Mouse (Mus musculus): ENCODE results near the gene Tmem63c.

Tmem63c gene

DNA sequence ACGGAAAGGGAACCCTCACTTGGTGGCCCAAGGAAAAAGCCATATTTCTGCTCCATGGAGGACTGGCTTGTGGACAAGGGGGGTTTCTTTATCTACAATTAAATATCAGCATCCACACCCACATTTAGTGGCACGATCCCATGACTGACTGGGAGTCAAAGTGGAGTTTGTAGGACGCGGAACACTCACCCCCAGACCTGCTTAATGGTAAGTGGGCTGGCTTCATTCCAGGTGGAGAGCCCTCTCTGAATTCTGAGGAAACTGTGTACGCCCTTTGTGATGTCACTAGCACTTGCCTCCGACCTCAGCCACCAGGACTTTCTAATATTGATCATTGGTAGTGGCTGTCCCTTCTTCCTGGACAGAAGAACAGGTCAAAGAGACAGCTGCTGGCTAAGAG lies at the start of gene Tmem63c:
Tmem63c (plus strand) TSS at position 301 of the 400 bp plus-strand sequence.
- in situ Hi-C loops (cut with MboI; ENCODE audit: unreplicated experiment in 2 of 2): no loop called here

DNA sequence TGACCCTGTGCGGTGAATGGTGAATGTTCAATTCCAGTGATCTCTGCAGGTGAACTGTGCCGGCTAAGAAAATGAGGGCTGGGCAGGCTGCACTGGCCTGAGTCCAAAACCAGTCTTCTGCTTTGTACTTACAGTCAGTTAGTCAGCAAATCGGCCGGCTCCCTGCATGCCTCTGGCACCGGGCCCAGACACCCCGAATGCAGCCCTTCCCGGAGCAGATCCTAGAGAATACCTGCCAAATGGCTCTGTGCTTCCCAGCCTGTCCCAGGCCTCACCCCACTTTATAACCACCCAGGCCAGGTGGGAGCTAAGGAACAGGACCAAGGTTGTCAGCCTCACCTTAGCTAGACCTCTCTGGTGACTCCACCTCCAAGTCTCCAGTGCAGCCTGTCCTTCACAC lies 47.9 kb upstream of the Tmem63c start:
- in situ Hi-C loops (cut with MboI; ENCODE audit: unreplicated experiment in 2 of 2): no loop called here

DNA sequence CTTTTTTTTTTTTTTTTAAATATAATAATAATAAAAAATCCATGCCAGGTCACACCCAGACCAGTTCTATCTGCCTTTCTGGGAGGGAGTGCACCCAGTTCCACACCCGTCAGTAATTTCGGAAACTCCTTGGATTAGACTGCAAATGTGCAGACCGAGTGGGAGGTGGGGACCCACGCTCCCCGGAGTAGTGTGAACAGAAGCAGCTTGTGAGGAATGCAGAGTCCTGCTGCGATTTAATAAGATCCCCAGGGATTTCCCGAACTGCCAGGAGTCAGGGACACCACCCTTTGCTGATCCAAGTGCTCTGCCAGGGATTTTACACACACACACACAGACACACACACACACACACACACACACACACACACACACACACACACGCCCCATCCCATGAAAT lies 47.4 kb upstream of the Tmem63c start:
- in situ Hi-C loops (cut with MboI; ENCODE audit: unreplicated experiment in 2 of 2): no loop called here

DNA sequence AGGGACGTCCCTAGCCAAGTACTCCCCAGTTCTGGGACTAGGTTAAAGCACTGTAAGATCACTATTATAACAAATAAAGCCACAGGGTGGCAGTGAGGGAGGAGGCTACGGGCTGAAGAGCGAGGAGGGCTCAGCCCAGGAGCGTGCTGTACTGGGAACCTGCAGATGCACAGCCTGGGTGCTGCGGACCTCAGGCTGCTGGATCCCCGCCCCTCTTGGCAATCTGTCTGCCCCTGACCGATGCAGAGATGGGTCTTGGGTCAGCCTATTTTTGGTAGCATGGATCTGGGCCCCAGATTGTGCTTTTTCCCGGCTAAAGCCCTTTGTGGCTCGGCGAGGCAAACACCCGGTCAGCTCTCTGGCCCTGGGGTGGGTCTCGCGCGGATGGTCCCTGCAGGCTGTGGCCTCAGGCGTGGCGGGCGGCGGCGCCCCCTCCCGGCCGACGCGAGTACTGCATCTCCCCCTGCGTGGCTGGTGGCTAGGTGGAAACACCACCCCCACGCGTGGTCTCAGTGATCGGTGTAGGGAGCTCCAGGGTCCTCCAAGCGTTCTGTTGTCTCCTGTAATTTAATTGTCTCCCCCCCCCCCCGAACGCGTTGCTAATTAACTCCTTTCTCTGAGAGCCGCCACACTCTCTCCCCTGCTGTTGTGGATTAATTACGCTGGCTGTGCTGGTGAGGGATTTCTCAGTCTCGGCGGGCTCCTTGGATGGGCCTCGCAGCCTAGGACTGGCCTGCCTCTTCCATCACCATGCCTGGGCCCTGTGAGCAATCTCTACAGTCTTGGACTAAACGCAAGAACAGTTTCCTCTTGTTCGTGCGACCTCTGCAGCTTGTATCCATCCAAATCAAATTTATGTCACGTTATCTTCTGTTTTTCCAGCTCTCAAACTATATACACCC lies 46.5 kb upstream of the Tmem63c start:
- in situ Hi-C loops (cut with MboI; ENCODE audit: unreplicated experiment in 2 of 2): no loop called here

DNA sequence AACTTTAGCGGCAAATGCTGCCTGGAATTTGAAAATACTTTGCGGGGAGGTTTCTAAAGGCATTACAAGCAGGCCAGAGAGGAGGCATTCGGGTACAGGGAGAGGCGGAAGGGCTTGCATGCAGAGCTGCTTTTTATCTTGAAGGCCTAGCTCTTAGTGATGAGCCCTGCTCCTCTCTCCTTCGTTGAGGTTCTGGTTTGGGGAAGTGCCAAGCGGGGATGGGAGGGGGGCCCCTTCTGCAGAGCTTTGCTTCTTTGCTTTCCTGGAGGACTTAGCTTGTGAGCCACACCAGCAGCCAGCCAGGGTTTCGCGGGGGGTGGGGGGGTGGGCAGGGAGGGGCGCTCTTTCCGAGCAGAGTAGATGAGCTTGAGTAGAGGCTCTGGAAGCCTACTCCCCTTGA lies 45.4 kb upstream of the Tmem63c start:
- in situ Hi-C loops (cut with MboI; ENCODE audit: unreplicated experiment in 2 of 2): no loop called here

DNA sequence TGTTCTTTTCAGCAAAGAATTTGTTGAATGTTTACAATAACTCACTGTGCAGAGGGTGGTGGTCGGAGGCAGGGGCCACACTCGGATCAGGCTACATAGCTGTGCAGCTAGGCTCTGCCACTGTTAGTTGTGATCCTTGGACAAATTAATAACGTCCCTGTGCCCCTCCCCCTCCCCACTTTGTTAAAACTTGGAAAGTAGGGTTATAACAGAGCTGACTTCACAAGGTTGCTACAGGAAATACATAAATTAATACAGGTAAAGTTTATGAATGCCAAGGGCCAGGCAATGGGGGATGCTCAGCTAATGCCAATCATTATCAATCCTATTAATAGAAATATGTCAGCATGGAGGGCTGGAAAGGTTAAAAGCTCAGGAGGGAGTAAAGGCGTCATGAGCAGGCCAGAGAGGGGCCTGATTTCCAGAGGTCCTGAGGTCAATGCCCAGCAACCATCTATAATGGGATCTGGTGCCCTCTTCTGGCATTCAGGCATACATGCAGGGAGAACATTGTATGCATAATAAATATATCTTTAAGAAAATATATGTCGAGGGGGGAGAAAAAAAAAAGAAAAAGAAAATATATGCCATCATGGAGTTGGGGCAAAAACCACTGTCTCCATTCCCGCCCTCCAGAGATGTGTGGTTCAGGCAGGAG lies 44.5 kb upstream of the Tmem63c start:
- in situ Hi-C loops (cut with MboI; ENCODE audit: unreplicated experiment in 2 of 2): no loop called here

- in situ Hi-C loops (cut with MboI; ENCODE audit: unreplicated experiment in 2 of 2): no loop called here
These were observed 43.3 kb upstream of the Tmem63c start for GRCm38 (mm10) chr12:86977833-86978232.

GRCm38 (mm10) chr12:86981180-86981579 lies 40.0 kb upstream of the Tmem63c start:
- in situ Hi-C loops (cut with MboI; ENCODE audit: unreplicated experiment in 2 of 2): no loop called here

GRCm38 (mm10) chr12:86983470-86984193 lies 37.5 kb upstream of the Tmem63c start:
- in situ Hi-C loops (cut with MboI; ENCODE audit: unreplicated experiment in 2 of 2): no loop called here

GRCm38 (mm10) chr12:86984194-86984555 lies 37.0 kb upstream of the Tmem63c start:
- in situ Hi-C loops (cut with MboI; ENCODE audit: unreplicated experiment in 2 of 2): no loop called here

DNA sequence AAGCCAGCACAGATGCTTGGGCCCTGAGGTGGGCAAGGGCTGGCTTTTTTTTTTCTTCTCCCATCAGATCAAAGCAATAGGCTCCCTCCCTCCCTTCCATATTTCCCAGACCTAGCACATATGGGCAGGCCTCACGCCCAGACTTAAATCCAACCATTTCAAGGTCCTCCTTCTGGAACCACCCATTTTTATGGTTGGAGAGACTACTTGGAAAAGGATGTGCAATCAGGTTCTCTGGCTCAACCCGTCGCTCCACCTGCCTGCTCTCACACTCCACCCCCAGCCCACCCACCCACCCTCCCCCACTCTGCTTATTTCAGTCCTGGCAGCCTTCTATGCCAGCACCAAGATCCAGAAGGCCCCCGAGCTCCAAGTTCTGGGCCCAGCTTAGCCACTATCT lies 34.6 kb upstream of the Tmem63c start:
- in situ Hi-C loops (cut with MboI; ENCODE audit: unreplicated experiment in 2 of 2): no loop called here

- in situ Hi-C loops (cut with MboI; ENCODE audit: unreplicated experiment in 2 of 2): no loop called here
These were observed 32.9 kb upstream of the Tmem63c start for GRCm38 (mm10) chr12:86988227-86988626.

- in situ Hi-C loops (cut with MboI; ENCODE audit: unreplicated experiment in 2 of 2): no loop called here
These were observed 31.8 kb upstream of the Tmem63c start for GRCm38 (mm10) chr12:86989378-86989777.

- in situ Hi-C loops (cut with MboI; ENCODE audit: unreplicated experiment in 2 of 2): no loop called here
These were observed 31.0 kb upstream of the Tmem63c start, which contains the start of gene Zdhhc22 for GRCm38 (mm10) chr12:86989890-86990754. Gene Zdhhc22 (minus strand): TSS chr12:86990430.

GRCm38 (mm10) chr12:86990755-86991110 lies 30.4 kb upstream of the Tmem63c start:
- in situ Hi-C loops (cut with MboI; ENCODE audit: unreplicated experiment in 2 of 2): no loop called here

DNA sequence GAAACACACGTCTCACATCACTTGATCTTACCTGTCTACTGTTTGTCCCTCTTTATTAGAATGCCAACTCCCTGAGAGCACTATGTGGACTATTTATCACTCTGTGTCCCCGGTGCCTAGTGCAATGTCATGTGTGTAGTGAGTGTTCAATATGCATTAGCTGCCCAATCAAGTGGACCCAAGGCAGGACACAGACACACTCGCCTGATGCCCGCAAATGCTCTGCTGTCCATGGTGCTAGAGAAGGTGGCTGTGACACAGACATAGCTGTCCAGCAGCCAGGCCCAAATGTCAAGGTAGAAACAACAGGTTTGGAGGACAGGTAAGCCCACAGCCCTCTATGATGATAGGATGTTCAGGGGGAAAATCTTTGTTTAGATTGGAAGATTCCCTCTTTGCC lies 27.0 kb upstream of the Tmem63c start:
- in situ Hi-C loops (cut with MboI; ENCODE audit: unreplicated experiment in 2 of 2): no loop called here

DNA sequence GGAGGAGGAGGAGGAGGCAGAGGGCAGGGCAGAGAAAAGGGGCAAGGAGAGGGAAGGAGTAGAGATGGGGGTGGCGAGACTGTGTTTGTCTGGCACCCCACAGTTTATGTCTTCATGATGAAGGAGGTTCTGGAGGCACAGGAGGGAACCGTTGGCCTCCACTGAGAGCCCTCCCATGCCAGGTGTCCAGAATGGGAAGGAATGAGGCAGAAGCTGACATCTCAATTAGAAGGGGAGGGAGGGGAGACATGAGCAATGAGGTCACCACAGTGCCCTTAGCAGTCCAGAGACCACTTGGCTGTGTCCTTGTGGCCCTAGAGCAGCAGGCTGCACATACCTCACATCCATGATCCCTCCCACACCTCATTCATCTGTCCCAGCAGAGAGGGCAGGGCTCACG lies 26.4 kb upstream of the Tmem63c start:
- in situ Hi-C loops (cut with MboI; ENCODE audit: unreplicated experiment in 2 of 2): no loop called here

DNA sequence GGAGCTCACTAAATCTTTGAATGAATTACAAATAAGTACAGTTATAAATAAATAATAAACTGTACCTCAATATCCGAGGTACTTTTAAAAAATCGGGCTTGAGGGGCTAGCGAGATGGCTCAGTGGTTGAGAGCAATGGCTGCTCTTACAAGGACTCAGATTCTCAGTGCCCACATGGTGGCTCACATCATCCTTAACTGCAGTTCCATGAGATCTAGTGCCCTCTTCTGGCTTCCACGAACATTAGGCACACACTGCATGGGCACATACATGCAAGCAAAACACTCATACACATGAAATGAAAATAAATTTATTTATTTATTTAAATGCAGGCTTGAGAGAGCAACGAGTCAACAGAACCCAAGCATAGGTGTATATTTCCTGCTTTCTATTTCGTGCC lies 25.2 kb upstream of the Tmem63c start:
- in situ Hi-C loops (cut with MboI; ENCODE audit: unreplicated experiment in 2 of 2): no loop called here

- in situ Hi-C loops (cut with MboI; ENCODE audit: unreplicated experiment in 2 of 2): no loop called here
These were observed 22.4 kb upstream of the Tmem63c start for GRCm38 (mm10) chr12:86998699-86999098.

GRCm38 (mm10) chr12:86999283-86999820 lies 21.8 kb upstream of the Tmem63c start:
- in situ Hi-C loops (cut with MboI; ENCODE audit: unreplicated experiment in 2 of 2): no loop called here
